Mouse (Mus musculus): ENCODE data around the gene Slc12a5.

Slc12a5 gene

DNA sequence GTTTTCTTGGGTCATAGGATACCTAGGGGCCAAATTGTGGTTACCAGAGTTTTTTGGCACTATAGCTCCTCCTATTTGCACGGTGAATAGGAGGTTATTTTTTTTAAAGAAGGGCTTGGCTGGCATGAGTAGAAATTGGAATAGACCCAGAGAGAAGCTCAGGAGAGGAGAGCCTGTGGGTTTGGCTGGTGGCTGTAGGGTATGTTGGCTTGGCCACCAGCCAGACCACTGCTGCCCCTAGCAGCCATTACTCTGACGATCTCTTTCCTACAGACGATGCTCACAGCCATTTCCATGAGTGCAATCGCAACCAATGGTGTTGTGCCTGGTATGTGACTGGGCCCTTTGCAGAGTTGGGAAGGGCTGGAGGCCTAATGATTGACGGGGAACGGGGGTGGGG, 15.0 kb downstream of the Slc12a5 start:
- no peak for DNase-seq (ENCODE audit: low read depth, low spot score)

DNA sequence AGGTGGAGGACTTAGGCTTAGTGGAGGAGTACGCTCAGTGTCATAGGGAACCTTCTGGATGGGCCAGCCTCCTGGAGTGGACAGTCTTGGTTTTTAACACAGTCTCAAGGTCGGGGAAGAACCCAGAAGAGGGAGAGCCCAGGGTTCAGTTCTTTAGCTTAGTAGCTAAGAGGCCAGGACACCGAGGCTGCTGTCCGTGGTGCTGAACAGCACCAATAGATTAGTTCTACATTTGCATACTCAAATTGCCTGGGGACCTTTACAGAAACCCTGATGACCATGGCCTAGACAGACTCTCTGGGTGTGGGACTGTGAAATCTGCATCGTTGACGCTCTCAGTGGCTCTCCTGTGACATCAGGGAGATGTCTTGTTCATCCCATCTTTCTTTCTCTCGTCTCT, 19.1 kb downstream of the Slc12a5 start:
- no peak for DNase-seq (ENCODE audit: low read depth, low spot score)

DNA sequence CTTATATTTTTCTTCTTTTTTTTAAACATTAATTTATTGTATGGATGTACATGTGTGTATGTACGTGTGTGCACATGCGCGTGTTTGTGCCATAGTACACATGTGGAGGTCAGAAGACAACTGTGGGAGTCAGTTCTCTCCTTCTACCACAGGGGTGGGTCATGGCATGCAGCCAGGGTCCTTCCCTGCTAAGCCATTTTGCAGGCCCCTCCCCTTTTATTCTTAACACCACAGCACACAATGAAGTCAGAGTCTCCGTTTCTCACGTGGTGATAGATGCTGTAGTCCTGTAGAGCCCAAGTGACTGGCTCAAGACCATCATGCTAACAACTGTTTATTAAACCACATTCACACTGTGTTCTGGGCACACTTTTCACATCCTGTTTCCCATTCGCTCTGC, 25.4 kb downstream of the Slc12a5 start:
- DNase-seq (ENCODE audit: low read depth, low spot score): no peak

DNA sequence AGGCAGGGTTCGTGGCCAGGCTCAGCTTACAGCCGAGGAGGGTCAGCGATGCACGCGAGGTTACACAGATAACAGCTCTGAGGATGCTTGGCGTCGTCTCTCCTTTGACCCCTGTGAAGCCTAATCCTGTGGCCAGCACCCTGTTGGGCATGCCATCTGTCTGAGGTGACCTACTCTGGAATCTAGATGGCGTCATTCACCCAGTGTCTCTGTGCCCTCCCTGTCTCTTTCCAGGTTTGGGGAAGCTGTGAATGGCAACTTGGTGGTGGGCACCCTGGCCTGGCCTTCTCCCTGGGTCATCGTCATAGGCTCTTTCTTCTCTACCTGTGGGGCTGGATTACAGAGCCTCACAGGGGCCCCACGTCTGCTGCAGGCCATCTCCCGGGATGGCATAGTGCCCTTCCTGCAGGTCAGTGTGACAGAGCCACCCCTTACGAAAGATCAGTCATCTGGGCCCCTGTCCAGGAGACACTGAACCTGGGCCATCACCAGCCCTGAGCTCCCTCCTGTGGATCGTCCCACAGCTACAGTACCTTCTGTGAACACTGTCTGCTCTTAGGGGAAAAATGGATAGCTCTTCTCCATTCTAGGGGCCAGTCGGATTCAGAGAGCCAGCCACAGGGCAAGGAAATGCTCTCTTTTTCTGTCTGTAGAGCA, 25.9 kb downstream of the Slc12a5 start:
- peak; percentile 94 for DNase-seq (ENCODE audit: low read depth, low spot score)

DNA sequence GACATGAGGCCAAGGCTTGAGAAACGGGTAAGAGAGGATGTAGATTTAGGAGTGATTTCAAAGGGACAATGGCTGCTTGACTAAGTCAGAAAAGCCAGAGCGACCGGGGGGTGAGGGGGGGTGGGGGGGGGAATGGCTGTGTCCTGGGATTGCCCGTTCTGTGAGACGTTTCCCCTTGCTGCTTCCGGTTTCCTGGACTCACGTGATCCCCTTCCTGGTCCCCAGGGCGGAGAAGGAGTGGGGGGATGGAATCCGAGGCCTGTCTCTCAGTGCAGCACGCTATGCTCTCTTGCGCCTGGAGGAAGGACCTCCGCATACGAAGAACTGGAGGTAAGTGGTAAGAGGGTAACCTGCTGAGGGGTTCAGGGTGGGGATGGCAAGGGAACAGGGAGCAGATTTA, 28.2 kb downstream of the Slc12a5 start:
- no peak for DNase-seq (ENCODE audit: low read depth, low spot score)

DNA sequence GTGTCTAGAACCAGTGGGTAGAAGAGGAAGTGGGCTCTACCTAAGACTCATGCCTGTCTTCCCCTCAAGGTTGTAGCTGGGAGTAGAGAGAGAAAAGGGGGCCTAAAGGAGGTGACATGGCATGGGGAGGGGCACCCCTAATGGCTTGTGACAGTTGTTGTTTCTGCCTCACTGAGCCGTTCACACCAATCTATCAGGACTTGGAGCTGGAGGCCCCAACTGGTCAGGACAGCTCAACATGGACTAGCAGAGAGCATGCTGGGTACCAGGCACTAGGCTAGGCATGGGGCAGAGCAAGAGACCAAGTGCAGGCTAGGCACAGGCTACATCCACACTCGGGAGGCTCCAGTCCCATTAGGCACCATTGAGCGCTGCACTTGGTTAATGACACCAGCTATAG, 30.5 kb downstream of the Slc12a5 start:
- DNase-seq (ENCODE audit: low read depth, low spot score): no peak

DNA sequence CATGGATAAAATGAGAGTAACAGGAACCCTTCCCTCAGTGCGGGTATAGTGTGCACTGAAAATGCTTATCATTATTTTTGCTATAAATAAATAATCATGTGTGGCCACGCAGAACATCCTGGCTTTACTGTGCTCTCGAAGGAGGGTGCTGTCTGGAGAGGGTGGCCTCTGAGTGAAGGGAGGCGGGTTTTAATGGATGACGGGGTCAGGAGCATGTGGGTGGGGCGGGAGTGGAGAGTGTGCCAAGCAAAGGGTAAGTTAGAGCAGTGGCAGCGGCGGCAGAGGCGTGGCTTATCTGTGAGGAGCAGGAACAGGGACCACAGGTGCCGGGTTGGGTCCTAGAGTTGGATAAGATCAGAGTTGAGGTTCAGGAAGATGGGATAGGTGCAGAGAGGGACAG, 31.2 kb downstream of the Slc12a5 start:
- no peak for DNase-seq (ENCODE audit: low read depth, low spot score)

DNA sequence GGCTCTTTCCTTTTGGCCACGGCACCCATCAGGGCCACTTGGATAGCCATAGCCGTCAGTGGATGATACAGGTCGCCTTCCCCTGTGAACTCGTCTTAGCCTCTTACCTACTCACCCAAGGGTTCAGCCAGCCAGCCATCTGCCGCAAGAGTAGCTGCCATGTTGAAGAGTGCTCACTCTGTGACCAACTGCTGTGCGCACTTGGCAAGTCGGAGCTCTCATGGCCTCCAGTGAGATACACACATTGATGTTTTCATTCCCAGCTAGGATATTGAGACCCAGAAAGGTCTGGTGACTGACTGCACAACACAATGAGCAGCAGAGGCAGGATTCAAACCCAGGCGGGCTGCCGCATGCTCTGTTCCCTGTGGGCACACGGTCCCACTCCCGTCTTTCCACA, 33.6 kb downstream of the Slc12a5 start:
- peak; percentile 87 for DNase-seq (ENCODE audit: low read depth, low spot score)

DNA sequence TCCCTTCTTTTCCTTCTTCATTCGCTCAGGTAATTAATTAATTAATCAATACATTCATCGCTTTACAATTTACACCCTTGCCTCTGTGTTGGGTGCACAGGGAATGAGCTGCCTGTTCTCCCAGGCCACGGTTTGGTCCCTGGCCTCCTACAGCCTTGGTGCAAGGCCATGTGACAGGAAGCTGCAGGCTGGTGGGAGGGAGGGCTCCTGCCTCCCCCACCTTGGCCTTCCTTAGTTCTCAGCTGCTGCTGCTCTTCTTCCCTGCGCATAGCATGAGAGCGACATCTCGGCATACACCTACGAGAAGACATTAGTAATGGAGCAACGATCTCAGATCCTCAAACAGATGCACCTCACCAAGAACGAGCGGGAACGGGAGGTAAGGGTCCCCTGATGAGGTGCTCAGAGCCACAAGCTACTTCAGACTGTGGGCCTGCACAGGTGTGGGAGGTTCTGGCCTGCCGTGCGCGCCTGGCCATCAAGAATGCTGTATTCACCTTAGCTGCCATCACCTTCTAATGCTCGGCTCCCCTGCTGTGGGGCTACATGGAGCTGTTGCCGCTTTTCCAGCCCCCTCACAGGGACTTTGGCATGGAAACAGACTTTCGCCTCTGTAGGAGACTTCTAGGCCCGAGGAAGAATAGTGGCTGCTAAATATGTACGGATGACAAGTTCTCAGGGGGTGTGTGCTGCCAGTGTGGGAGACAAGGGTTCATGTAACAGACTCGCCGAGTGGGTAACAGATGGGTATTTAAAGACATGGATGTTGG, 34.2 kb downstream of the Slc12a5 start:
- DNase-seq (ENCODE audit: low read depth, low spot score): peak; percentile 90

DNA sequence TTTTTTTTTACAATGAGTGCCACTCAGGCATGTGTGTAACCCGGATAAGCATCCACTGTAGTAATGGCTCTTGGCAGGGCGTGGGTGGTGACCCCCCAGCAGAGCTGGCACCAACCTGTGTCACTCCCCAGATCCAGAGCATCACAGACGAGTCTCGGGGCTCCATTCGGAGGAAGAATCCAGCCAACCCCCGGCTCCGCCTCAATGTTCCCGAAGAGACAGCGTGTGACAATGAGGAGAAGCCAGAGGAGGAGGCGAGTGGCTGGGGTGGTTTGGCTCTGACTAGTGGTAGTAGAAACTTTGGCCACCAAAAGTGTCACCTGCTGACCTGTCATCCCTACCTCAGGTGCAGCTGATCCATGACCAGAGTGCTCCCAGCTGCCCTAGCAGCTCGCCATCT, 35.4 kb downstream of the Slc12a5 start:
- peak; percentile 71 for DNase-seq (ENCODE audit: low read depth, low spot score)

DNA sequence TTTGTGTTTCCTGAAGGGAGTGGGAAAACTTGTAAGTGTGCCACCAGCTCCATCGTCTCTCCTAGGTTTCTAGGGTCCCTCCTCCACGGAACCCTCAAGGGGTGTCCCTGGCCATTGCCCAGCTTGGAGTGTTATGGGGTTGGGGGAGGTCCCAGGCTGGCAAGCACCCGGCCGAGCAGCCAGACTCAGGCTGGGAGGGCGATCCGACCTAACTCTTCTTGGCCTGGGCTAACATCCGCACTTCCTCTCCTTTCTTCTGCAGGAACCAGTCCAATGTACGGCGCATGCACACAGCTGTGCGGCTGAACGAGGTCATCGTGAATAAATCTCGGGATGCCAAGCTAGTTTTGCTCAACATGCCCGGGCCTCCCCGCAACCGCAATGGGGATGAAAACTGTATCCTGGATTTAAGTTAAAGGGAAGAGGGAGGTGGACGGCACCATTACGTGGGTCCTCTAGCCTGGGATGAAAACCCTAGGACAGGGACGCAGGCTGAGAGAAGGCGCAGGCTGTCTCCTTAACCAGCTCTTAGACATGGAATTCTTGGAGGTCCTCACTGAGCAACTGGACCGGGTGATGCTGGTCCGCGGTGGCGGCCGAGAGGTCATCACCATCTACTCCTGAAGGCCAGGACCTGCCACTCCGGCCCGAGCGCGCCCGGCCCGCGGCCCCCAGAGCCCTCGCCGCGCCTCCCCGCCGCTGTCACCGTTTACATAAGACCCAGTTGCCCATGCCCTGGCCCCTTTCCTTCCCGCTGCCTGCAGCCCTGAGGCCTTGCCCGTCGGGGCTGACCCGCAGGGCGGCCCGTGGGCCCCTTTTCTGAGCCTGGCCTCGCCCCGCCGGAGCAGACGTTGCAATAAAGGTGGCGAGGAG, 36.5 kb downstream of the Slc12a5 start:
- DNase-seq (ENCODE audit: low read depth, low spot score): no peak

DNA sequence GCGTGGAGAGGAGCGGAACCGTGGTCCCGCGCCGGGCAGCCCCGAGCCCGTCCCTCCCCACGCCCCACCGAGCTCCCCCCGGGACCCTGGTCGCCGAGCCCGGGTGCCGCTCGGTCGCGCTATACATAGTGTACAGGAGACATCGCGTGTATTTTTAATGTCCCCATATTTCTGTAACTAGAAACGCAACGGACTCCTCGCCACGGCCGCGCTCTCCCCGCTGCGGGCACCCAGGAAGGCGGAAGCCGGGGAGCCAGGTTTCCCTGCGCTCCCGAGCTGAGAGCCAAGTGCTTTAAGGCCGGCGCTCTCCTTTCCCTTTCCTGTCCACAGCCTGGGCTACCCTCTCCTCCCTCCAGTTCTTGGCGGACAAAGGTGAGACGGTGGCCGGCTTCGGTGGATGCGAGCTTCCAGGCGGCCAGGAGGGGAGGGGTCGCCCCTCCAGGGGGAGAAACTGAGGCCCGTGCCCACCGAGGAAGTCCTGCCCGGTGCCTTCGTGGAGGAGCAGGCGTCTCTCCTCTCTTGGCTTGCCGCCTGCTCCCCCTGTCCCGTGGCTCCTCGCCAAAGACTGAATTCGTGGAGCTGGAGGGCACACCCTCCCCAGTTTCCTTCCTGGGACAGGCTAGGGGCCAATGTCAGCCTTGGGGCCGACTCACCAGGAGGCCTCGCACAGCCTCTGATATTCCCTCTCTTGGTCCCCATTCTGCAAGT, 37.3 kb downstream of the Slc12a5 start:
- no peak for DNase-seq (ENCODE audit: low read depth, low spot score)

DNA sequence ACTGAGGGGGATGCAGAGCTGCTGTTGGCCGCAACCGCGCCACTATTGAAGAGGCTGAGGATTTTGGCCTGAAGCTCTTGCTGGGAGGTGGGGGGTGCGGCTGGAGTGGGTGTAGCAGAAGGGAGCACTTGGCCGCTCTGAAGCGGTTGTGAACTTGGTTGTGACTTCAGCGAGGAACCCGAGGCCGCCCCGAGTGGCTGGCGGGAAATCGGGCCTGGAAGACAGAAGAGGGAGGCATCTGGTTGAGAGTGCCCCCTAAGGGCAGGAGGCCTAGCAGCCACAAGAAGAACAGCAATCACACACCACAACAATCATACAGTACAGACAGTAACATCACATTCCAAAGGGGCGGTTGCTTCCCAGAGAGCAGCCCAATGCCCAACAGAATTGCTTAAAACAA, 41.4 kb downstream of the Slc12a5 start:
- peak; percentile 59 for DNase-seq (ENCODE audit: low read depth, low spot score)

DNA sequence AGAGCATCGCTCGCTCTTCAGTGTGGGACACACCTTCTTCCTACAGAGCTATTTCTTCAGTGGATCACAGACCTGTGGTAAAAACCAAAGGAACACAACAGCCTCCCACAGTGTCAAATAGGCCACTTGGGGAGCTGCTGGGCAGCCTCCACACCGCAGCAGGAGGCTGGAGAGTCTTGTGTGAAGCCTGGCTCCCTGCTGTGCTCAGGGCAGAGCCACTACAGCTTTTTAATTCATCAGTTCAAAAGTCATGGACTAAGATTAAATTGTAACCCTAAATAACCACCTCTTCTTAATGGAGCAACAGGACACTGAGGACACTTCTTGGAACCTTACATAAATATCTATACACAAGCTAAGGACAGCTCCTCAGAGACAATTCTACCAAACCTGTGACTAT, 42.5 kb downstream of the Slc12a5 start:
- DNase-seq (ENCODE audit: low read depth, low spot score): no peak

DNA sequence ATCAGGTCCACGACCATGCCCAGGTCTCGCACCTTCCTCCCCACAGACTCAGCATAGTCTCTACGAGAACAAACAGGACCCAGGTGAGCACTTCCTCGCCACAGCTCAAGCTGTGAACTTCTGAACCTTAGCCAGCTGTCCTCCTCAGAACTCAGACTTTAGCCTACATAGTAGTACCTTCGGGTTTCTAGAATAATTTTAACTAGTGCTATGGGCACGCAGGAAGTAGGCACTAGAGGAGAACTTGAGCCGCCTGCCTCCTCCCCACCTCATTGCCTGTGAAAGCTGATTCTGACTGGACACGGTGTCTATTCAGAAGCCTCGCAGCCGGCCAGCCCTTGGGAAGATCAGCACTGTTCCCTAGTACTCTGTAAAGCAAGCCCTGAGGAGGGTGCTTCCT, 43.6 kb downstream of the Slc12a5 start:
- DNase-seq (ENCODE audit: low read depth, low spot score): no peak

DNA sequence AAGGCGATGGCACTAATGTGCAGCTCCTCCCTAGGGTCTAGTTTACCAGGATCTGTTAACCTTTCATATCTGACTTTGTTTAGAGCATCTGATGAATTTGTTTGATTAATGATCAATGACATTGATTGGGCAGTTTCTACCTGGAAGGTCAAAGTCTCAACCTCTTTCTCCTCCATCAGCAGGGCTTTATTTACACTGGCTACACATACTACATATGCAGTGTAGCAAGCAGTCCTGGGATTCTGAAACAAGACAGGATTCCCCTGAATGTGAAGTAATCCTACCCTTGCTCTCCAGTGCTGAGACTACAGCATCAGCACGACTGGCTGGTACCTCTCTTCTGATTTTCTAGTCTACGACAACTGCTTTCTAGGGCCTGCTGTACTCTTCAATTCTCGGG, 46.2 kb downstream of the Slc12a5 start:
- DNase-seq (ENCODE audit: low read depth, low spot score): no peak

DNA sequence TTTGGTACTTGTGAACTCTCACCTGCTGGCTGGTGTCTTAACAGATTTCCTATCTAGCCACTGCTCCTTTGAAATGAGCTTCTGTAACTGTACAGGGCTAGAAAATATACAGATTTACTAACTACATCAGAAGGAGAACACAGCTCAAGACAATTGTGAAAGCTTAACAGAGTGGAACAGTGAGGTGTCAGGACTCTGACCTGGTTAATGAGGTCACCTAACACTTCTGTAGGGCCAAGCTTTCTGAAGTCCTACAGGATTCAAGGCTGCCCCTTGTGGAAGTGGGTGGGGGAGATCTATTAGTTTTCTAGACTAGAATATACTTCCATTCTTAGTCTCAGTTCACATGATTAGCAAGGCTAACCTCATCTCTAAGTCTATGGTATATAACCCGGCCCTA, 47.4 kb downstream of the Slc12a5 start:
- DNase-seq (ENCODE audit: low read depth, low spot score): no peak

DNA sequence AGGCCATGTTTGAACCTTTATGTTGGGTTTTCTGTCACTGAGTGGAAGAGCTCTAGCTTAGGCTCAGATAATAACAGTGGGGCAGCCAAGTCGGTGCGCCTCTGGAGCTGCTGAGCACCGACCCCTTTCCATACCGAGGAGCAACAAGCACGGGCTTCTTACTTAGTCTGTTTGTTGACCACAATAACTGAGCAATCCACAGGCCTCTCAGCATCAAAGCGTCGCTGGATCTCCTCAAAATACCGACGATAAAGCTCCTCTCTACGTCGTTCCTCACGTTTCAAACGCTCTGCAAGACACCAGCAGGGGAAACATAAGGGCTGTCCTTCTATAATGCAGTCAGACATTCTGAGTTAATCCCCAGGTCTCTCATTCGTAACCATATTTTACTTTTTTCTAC, 48.6 kb downstream of the Slc12a5 start:
- no peak for DNase-seq (ENCODE audit: low read depth, low spot score)

DNA sequence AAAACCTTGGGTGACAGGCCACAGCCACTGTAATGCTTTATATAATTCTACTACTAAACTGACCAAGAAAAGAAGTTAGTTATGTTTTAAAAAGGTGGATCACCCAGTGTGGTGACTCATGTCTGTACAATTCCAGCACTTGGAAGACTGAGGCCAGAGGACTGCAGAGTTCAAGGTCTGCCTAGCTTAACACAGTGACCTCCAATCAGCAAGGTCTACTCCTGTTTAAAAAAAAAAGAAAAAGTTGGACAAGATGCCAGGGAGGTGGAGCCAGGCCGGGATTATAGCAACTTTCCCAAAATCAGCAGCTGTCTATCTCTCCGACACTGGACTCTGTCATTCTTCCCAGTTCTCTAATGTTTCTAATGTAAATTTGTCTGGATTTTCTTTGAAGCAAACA, 49.0 kb downstream of the Slc12a5 start:
- no peak for DNase-seq (ENCODE audit: low read depth, low spot score)

DNA sequence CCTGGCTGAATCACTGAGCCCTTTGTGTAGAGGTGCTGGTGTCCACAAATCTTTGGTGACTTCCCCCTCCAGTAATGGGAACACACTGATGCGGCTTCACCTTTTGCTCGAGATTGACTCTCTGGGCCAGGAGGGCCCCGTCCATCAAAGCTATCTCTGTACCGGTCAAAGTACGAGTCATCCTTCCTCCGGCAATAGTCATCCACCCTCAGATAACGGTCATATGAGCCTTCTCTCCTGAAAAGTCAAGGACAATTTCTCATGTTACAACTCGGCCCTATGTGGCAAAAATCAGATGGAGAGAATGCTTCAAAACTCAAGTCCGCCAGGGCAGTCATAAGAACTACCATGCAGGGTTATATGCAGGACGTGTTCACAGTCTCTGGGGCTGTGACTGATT, 49.7 kb downstream of the Slc12a5 start:
- no peak for DNase-seq (ENCODE audit: low read depth, low spot score)

DNA sequence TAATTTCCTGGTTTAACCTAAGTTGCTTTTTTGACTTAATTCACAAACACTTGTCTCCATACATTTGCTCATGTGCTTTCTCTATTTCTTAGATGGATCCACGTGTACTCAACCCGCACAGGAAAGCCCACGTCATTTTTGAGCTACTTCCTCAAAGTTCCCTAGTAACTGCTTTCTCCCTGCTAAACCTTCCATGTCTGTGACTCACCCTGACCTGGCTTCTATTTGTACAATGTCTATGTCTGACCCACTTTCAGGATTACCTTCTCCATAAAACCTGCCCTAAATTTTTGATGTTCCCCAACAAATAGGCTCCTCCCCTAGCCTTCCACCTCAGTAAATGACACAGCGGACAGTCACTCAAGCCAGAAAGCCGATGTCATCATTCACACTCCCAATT, 54.3 kb downstream of the Slc12a5 start:
- DNase-seq (ENCODE audit: low read depth, low spot score): peak; percentile 38

DNA sequence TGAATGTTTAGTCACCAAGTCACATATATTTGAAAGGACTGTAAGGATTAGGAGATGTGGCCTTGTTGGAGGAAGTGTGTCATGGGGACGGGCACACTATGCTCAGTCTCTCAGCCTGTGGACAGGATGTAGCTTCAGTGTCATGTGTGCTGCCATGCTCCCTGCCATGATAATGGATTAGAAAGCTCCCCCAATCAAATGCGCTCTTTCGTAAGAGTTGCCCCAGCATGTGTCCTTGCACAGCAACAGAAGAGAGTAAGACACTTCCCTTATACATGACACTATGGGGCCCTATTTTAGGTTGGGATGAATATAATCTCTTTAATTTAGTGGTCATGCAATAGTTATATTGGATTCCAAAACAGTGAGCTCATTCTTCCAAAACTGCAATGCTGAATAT, 59.9 kb downstream of the Slc12a5 start:
- DNase-seq (ENCODE audit: low read depth, low spot score): no peak
